Mouse (Mus musculus) stomach, postnatal 0 days (tissue): ENCODE data around the gene Cd101.

Experiments
- CTCF ChIP-seq: IDR thresholded peaks from 2 replicates; pipeline ENCODE4 v1.5.1; 2016; ENCODE audit warnings: antibody characterized with exemption, low read depth, mild to moderate bottlenecking, moderate library complexity
- EP300 ChIP-seq: optimal IDR thresholded peaks from 2 replicates; pipeline ENCODE3; 2016; ENCODE audit warnings: antibody characterized with exemption

DNA sequence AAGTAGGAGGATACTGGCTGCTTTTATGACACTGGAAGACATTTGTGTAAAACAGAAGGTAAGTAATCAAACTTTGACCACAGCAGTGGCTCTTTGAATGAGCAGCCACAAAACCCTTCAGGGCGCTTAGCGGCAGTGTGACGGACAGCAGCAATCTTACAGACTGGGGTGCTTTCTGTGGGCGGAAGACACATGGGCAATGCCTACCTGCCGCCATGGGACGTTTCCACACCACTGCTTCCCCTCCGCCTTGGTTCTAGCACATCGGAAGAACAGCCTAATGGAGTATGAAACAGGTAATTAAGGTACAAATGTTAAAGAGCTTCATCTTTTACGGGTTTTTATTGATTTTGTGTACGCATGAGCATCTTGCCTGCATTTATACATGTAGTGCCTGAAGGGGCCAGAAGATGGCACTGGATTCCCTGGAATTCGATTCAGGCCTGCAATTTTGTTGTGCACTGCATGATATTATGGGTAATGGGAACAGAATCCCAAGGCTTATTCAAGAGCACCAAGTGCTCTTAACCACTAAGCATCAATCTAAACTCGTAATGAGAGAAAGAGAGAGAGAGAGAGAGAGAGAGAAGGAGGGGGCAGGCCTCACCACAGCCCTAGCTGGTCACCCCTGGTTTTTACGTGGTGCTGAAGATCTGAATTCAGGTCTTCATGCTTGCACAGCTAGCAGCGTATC lies 65.4 kb downstream of the Cd101 start:
- TF ChIP-seq CTCF (peak; percentile 83), EP300 (no peak)
